Mouse (Mus musculus) frontal cortex, postnatal 10 days (tissue): Measurements from ENCODE around the gene Rhoh.
A peak's percentile ranks its signal among the peaks of the same experiment; 100 is the strongest.

Experiments used
- DNase-seq, 2 experiments: peaks; one replicate each; pipeline ENCODE4 v3.0.0; 2022; ENCODE audit warnings: low spot score in 2 of 2, mixed read lengths in 1 of 2

The Rhoh gene

DNA sequence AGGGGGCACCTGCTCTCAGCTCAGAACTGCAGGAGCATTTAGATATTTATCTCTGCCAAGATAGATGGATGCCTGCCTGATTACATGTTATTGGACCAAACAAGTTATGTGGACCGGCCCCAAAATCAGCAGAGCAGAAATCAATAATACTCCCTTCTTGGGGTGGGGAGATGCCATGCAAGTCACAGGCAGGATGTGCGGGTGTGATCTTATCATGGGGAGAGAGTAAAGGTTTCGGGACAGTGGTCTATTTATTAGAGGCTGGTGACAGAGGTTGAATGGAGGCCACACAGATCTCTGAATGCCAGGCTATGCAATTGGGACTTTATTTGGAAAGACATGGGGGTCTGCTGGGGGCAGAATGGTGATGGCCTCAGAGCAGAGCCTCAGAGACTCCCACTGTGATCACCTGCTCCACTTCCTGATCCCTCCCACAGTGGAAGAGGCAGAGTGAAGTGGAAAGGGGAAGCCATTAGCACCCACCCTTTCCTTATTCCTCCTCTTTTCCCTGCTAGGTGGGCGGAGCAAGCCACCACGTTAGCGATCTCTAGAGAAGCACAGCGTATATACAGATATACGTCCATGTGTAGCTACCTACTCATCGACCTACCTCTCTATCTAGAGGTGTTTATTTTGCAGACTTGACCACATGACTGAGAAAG lies 60.6 kb downstream of the Rhoh start:
- no peak for DNase-seq

DNA sequence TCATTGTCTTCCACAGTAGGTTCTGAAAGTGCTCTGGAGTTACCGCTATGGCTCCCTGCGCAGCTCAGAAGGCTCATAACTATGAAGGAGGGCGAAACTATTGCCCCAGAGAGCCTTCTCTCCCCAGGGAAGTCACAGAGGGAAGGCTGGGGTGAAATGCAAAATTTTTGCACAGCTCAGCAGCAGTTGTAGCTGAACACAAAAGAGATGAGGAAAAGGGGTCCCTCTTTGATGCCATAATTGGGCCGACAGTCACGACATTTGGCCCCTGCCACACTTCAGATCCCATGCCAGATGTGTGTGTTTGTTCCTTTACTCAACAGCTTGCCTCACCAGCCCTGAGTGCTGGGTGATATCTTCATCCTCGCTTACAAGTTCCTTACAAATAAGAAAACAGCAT lies 65.7 kb downstream of the Rhoh start:
- DNase-seq = no peak

- DNase-seq = no peak
Measured at GRCm38 (mm10) chr5:65929162-65929561, 68.1 kb downstream of the Rhoh start.

DNA sequence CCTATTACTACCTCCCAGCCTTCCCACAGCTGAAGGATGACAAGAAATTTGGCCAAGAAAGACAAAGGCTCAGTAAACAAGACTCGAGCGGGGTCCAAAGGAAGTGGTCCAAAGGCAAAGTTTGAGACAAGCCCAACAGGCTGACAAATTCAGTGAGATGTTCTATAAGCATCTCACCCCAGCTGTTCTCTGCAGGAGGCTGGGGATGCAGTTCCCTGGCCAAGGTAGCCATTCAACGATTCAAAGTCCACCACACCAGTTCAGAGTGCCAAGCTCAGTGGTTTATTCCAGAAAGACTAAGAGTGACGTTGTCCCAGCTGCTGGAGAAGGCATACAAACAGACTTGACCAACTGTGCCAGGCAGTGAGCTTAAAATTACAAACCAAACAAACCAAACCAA lies 69.2 kb downstream of the Rhoh start:
- no peak for DNase-seq

DNA sequence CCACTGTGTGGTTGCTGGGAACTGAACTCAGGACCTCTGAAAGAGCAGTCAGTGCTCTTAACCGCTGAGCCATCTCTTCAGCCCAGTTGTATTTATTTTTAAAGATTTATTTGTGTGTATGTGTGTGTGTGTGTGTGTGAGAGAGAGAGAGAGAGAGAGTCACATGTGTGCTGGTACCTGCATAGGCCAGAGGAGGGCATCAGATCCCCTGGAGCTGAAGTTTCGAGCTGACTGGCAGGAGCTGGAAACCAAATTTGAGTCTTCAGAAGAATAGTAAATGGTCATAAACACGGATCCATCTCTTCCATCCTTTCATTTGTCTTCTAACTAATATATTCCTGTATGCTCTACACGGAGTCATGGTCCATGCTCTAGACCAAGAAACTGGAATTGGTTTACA lies 72.2 kb downstream of the Rhoh start:
- DNase-seq = no peak

GRCm38 (mm10) chr5:65933764-65934163 lies 72.8 kb downstream of the Rhoh start:
- no peak for DNase-seq

DNA sequence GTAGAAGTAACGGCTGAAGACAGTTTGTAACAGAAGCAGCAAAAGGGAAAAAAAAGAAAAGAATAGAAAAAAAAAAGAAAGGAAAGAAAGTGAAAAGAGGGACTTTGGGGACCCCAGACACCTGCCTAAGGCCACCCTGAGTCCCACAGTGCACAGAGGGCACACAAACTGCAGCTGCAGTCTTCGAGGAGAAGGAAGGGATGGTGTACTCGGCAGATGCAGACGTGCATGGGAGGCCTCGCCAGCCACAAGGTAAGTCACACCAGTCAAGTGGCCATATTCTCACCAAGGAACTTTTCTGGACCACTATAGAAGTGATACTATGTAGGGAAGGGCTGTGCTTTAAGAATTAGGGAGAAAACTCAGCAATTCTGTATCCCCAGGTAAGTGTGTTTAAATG lies 73.8 kb downstream of the Rhoh start, which contains the start of gene Chrna9:
Gene Chrna9, plus strand, starts transcription at position 139 of the 400 bp plus-strand sequence.
- DNase-seq = no peak

DNA sequence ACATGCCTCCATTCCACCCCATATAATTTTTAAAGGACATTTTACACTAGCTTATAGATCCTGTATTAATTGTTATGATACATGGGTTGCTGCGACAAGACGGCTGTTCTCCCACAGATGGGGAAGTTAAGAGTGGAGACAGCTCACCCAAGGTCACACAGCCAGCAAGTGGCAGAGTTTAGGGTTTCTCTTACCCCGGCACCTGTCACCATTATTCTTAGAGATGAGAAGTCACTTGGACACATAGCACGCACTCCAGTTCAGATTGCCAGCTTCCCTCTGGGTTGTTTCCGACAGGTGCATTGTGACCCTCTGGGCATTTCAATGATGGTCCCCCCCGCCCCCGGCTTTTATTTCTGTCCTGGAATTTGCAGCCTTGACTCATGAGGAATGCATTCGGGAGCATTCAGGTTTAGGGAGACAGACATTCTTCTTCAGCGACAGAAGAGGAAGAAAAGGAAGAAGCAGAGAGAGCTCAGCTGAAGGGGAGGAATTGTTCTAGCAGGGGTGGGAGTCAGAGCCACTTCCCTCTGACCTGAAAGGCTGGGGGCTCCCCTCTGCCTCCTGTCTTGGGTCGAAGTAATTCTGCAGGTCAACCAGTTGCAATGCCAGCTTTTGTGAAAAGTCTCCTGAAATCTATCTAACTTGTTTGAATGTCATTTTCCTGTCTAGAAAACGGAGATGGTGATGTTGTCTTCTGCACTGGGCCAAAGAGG lies 76.2 kb downstream of the Rhoh start:
- DNase-seq = no peak

DNA sequence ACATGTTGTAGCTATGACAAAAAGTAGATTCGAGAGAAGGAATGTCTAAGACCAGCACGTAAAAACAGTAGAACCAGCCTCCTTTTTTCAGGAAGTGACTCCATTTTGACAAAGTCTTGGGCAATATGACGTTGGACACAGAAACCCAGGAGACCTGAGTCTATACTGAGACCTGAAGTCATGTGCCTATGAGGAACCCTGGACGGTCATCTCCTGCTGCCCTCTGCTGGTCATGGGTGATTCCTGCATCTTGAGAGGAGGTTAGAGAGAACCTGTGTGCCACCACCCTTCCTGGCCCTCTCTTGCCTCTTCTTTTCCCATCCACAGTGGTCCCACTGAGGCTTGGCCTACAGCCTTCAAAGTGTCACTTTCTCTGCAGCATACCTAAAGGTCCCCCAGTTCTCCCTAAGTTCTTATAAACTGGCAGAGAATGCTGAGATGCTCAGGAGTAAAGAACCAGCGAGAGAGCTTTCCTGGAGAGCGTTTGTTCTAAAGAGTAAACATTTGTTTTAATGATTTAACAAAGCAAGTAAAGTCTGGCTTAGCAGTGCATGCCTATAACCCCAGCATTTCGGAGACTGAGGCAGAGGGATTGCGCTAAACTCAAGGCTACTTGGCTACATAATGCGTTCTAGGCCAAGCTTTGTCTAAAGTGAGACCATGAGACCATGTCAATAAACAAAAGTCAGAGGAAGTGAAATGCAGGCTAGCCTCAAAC lies 77.1 kb downstream of the Rhoh start:
- DNase-seq = peak; percentile 46 to 74

DNA sequence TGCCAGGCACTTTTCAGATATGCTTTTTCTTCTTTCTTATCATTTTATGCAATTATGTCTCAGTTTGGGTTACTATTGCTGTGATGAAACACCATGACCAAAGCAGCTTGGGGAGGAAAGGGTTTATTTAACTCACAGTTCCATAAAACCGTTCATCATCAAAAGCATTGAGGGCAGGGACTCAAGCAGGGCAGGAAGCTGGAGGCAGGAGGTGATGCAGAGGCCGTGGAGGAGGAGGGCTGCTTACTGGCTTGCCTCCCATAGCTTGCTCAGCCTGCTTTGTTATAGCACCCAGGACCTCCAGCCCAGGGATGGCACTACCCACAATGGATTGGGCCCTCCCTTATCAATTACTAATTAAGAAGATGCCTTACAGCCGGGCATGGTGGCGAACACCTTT lies 80.1 kb downstream of the Rhoh start:
- DNase-seq = no peak
